8 mouse cellular contexts compared by ENCODE assay signal in genomic region chr9:20869246-20869645, GRCm38 (mm10). TPM values are rescaled to one million over a fixed set of nuclear protein-coding genes. Genes with fewer than 3 reads are reported as not detected.
DNase-seq lines count a peak whose midpoint lies in the region; ATAC-seq and TF ChIP-seq lines count a peak whose summit lies in the region.

No protein-coding gene starts in this region.

- peak; percentile 24 for ATAC-seq in activated CD4-positive, CD25-positive, alpha-beta regulatory T cell, adult 4 months
- ATAC-seq in granulocyte monocyte progenitor cell, adult 5-6 weeks (replicated peaks; ENCODE audit: poor library complexity, severe bottlenecking): peak; percentile 82
- ATAC-seq in liver, embryonic 16.5 days (ENCODE audit: low read depth): no peak
- ATAC-seq in monocyte, adult 5-6 weeks (replicated peaks; ENCODE audit: insufficient number of reproducible peaks, low FRiP score, low TSS enrichment, poor library complexity, severe bottlenecking): no peak; the same call in 1 of the 2 replicates

- H3K4me1 ChIP-seq in kidney, adult 2 months (ENCODE audit: control insufficient read depth, insufficient read depth, low read length): no peaks in the 10 kb centered on the region
- peaks cover 3% of the 10 kb centered on the region; the same call in 1 of the 2 replicates for H3K4me1 ChIP-seq in liver, embryonic 16.5 days (ENCODE audit: control insufficient read depth, low read depth, low read length)

- no peaks in the 10 kb centered on the region for H3K36me3 ChIP-seq in kidney, adult 2 months (ENCODE audit: control insufficient read depth, insufficient read depth, low read length)
- H3K36me3 ChIP-seq in liver, embryonic 16.5 days (ENCODE audit: control insufficient read depth, insufficient read depth): no peaks in the 10 kb centered on the region

- WGBS in kidney, adult 2 months: 8% methylated on average over 19 of the region's 19 CpGs
- WGBS in liver, embryonic 16.5 days (ENCODE audit: insufficient replicate concordance): 7% methylated on average over 19 of the region's 19 CpGs

- peak overlapping the region; percentile 73 for H3K4me3 ChIP-seq in kidney, adult 2 months (ENCODE audit: insufficient read depth, low read depth, low read length)
- H3K4me3 ChIP-seq in liver, embryonic 16.5 days (ENCODE audit: low read depth, low read length): peak overlapping the region; percentile 66

- no peak for TF ChIP-seq CTCF in kidney, adult 2 months (conservative IDR thresholded peaks at IDR 0.05; ENCODE audit: insufficient read depth, insufficient read length, low read depth, low read length)

- H3K27me3 ChIP-seq in kidney, adult 2 months (replicated peaks; ENCODE audit: control insufficient read depth, insufficient read depth, low read length): no peaks in the 10 kb centered on the region
- peaks cover 15% of the 10 kb centered on the region for H3K27me3 ChIP-seq in liver, embryonic 16.5 days (ENCODE audit: control insufficient read depth, insufficient read depth, low read depth, low read length)

- H3K9ac ChIP-seq in liver, embryonic 16.5 days (ENCODE audit: low read depth, low read length): peak overlapping the region; percentile 57

- TF ChIP-seq POLR2A in kidney, adult 2 months (IDR thresholded peaks at IDR 0.05; ENCODE audit: low read depth, low read length): no peak

- peak overlapping the region; percentile 66 for H3K4me2 ChIP-seq in liver, embryonic 16.5 days (ENCODE audit: low read depth, low read length)

- H3K27ac ChIP-seq in kidney, adult 2 months (ENCODE audit: insufficient read depth, low read depth, low read length): no peak overlapping the region
- no peak overlapping the region for H3K27ac ChIP-seq in liver, embryonic 16.5 days (ENCODE audit: low read length)

- DNase-seq in kidney, adult 2 months: no peak
- DNase-seq in kidney, adult 8-10 months: no peak
- no peak for DNase-seq in ovary, postnatal 36 days (ENCODE audit: low spot score)
- DNase-seq in layer of hippocampus, adult 8-10 months (ENCODE audit: low spot score in 2 of 2): no peak

- no peaks in the 10 kb centered on the region for H3K9me3 ChIP-seq in liver, embryonic 16.5 days (replicated peaks; ENCODE audit: control insufficient read depth, low read length)

RNA-seq across cellular contexts. Expression of gene A230050P20Rik, which starts 0.8 kb away (rescaled TPM):
- 31.7 and 40.3 TPM in 2 replicates for polyA plus RNA-seq in kidney, adult 2 months (2012; rRNA removed)
- 10 to 100 TPM; 12.4 to 14.6 TPM for polyA plus RNA-seq in activated CD4-positive, CD25-positive, alpha-beta regulatory T cell, adult 4 months (2017; shearing (Covaris generic))
- total RNA-seq in granulocyte monocyte progenitor cell, adult 5-6 weeks (2014; fragmentation: Nextera tagmentation): 13.8 and 44.1 TPM in 2 replicates
- 14.4 and 16.1 TPM in 2 replicates for total RNA-seq in granulocyte monocyte progenitor cell, adult 5-6 weeks (2017)
- 4.4 and 6.7 TPM in 2 replicates for polyA plus RNA-seq in liver, embryonic 16.5 days (2015; fragmentation: Nextera tagmentation; extraction: Ambion mirVana)
- total RNA-seq in layer of hippocampus, adult 8-10 months (2022): 10 to 100 TPM; 83.6 to 95.7 (median 90.0) TPM
- total RNA-seq in monocyte, adult 5-6 weeks (2017): 5.2 to 12.0 TPM (median 11.8 TPM) in 3 replicates

RNA-seq across cellular contexts. Expression of gene Angptl6, which starts 10.3 kb away (rescaled TPM):
- 3.6 and 4.0 TPM in 2 replicates for polyA plus RNA-seq in kidney, adult 2 months (2012; rRNA removed)
- polyA plus RNA-seq in activated CD4-positive, CD25-positive, alpha-beta regulatory T cell, adult 4 months (2017; shearing (Covaris generic)): 1 to 10 TPM in 1 of 2 experiments, under 1 TPM in 1; 0.76 to 1.5 TPM
- total RNA-seq in granulocyte monocyte progenitor cell, adult 5-6 weeks (2014; fragmentation: Nextera tagmentation): 1.5 and 2.5 TPM in 2 replicates
- 0.52 and 1.4 TPM in 2 replicates for total RNA-seq in granulocyte monocyte progenitor cell, adult 5-6 weeks (2017)
- polyA plus RNA-seq in liver, embryonic 16.5 days (2015; fragmentation: Nextera tagmentation; extraction: Ambion mirVana): 8.8 and 10.0 TPM in 2 replicates
- 1 to 10 TPM; 6.8 to 8.9 (median 8.5) TPM for total RNA-seq in layer of hippocampus, adult 8-10 months (2022)
- 0.49 to 0.57 TPM in 2 of 3 replicates, not detected in the other for total RNA-seq in monocyte, adult 5-6 weeks (2017)

RNA-seq across cellular contexts. Expression of gene Ppan, which starts 18.7 kb away (rescaled TPM):
- polyA plus RNA-seq in kidney, adult 2 months (2012; rRNA removed): 28.3 and 31.2 TPM in 2 replicates
- polyA plus RNA-seq in activated CD4-positive, CD25-positive, alpha-beta regulatory T cell, adult 4 months (2017; shearing (Covaris generic)): 10 to 100 TPM; 22.9 to 30.1 TPM
- 88.0 and 115 TPM in 2 replicates for total RNA-seq in granulocyte monocyte progenitor cell, adult 5-6 weeks (2014; fragmentation: Nextera tagmentation)
- 172 and 173 TPM in 2 replicates for total RNA-seq in granulocyte monocyte progenitor cell, adult 5-6 weeks (2017)
- 42.9 and 46.2 TPM in 2 replicates for polyA plus RNA-seq in liver, embryonic 16.5 days (2015; fragmentation: Nextera tagmentation; extraction: Ambion mirVana)
- total RNA-seq in layer of hippocampus, adult 8-10 months (2022): 10 to 100 TPM; 21.8 to 28.1 (median 24.6) TPM
- 24.4 to 44.1 TPM (median 26.9 TPM) in 3 replicates for total RNA-seq in monocyte, adult 5-6 weeks (2017)

RNA-seq across cellular contexts. Expression of gene Eif3g, which starts 29.2 kb away (rescaled TPM):
- polyA plus RNA-seq in kidney, adult 2 months (2012; rRNA removed): 93.1 and 116 TPM in 2 replicates
- 100 to 1,000 TPM; 190 to 235 TPM for polyA plus RNA-seq in activated CD4-positive, CD25-positive, alpha-beta regulatory T cell, adult 4 months (2017; shearing (Covaris generic))
- 224 and 262 TPM in 2 replicates for total RNA-seq in granulocyte monocyte progenitor cell, adult 5-6 weeks (2014; fragmentation: Nextera tagmentation)
- total RNA-seq in granulocyte monocyte progenitor cell, adult 5-6 weeks (2017): 187 and 207 TPM in 2 replicates
- polyA plus RNA-seq in liver, embryonic 16.5 days (2015; fragmentation: Nextera tagmentation; extraction: Ambion mirVana): 149 and 161 TPM in 2 replicates
- 100 to 1,000 TPM; 118 to 139 (median 131) TPM for total RNA-seq in layer of hippocampus, adult 8-10 months (2022)
- total RNA-seq in monocyte, adult 5-6 weeks (2017): 87.5 to 120 TPM (median 97.3 TPM) in 3 replicates

RNA-seq across cellular contexts. Expression of gene Rdh8, which starts 50.9 kb away (rescaled TPM):
- polyA plus RNA-seq in kidney, adult 2 months (2012; rRNA removed): not detected in 2 replicates
- polyA plus RNA-seq in activated CD4-positive, CD25-positive, alpha-beta regulatory T cell, adult 4 months (2017; shearing (Covaris generic)): not detected
- not detected in 2 replicates for total RNA-seq in granulocyte monocyte progenitor cell, adult 5-6 weeks (2014; fragmentation: Nextera tagmentation)
- not detected in 2 replicates for total RNA-seq in granulocyte monocyte progenitor cell, adult 5-6 weeks (2017)
- not detected in 2 replicates for polyA plus RNA-seq in liver, embryonic 16.5 days (2015; fragmentation: Nextera tagmentation; extraction: Ambion mirVana)
- total RNA-seq in layer of hippocampus, adult 8-10 months (2022): not detected
- total RNA-seq in monocyte, adult 5-6 weeks (2017): not detected in 3 replicates

Comparison
In these comparisons a context has a peak if more than half of its experiments do, and no peak if none do; other contexts are left out.
1. ATAC-seq: peak in activated CD4-positive, CD25-positive, alpha-beta regulatory T cell, adult 4 months (single experiment) and granulocyte monocyte progenitor cell, adult 5-6 weeks (single experiment); none in liver, embryonic 16.5 days (single experiment) and monocyte, adult 5-6 weeks (single experiment).